Comparison of ENCODE assay signal across 31 mouse cellular contexts in genomic region chr3:149488147-149488546, GRCm38 (mm10).
DNase-seq lines count a peak whose midpoint lies in the region; ATAC-seq lines count a peak whose summit lies in the region.
"Had no signal": no experiment of that assay in that cellular context is flagged by ENCODE, and none has a peak within 500 bp of the region (broad histone marks: within the 10 kb centered on the region; RNA-seq: fewer than 3 reads in every experiment).

No protein-coding gene starts in this region.

- H3K9ac ChIP-seq in intestine, embryonic 14.5 days (ENCODE audit: low read length) = no peak overlapping the region
- no peak overlapping the region for H3K9ac ChIP-seq in intestine, embryonic 15.5 days
- no peak overlapping the region for H3K9ac ChIP-seq in embryonic facial prominence, embryonic 12.5 days
- H3K9ac ChIP-seq in limb, embryonic 13.5 days = no peak overlapping the region
- H3K9ac ChIP-seq: embryonic facial prominence, embryonic 15.5 days; forebrain, embryonic 13.5 days; heart, embryonic 12.5 days; hindbrain, embryonic 15.5 days; liver, embryonic 14.5 days had no signal

- no peak overlapping the region for H3K4me2 ChIP-seq in intestine, embryonic 14.5 days (ENCODE audit: low read length)
- H3K4me2 ChIP-seq in intestine, embryonic 15.5 days (replicated peaks) = no peak overlapping the region
- H3K4me2 ChIP-seq in embryonic facial prominence, embryonic 12.5 days (replicated peaks) = no peak overlapping the region
- H3K4me2 ChIP-seq in limb, embryonic 13.5 days (replicated peaks) = no peak overlapping the region
- H3K4me2 ChIP-seq: embryonic facial prominence, embryonic 15.5 days; forebrain, embryonic 13.5 days; heart, embryonic 12.5 days; hindbrain, embryonic 15.5 days had no signal

- no peak for DNase-seq in intestine, embryonic 14.5 days (ENCODE audit: low spot score)
- DNase-seq in forelimb bud, embryonic 11.5 days (ENCODE audit: low read depth, low spot score) = peak; percentile 83
- DNase-seq in urinary bladder, postnatal 14 days (ENCODE audit: low spot score) = no peak
- no peak for DNase-seq in right cerebral cortex, postnatal 25 days
- no peak for DNase-seq in left cerebral cortex, postnatal 10 days (ENCODE audit: extremely low spot score in 1 of 2, low spot score in 2 of 2)
- DNase-seq: adrenal gland, adult 8-10 months; B cell, adult 2 months; cerebellum, adult 8-10 months; cerebellum, postnatal 36 days; gastrocnemius, postnatal 25 days; heart, adult 11 months; heart, postnatal 14 days; kidney, adult 8-10 months; liver; lung, adult 2 months; lung, postnatal 10 days; thymus, postnatal 4 days had no signal

- H3K36me3 ChIP-seq in intestine, embryonic 14.5 days (ENCODE audit: control insufficient read depth, insufficient read depth, low read length) = no peaks in the 10 kb centered on the region
- H3K36me3 ChIP-seq in intestine, embryonic 15.5 days = no peaks in the 10 kb centered on the region
- no peaks in the 10 kb centered on the region for H3K36me3 ChIP-seq in embryonic facial prominence, embryonic 12.5 days
- no peaks in the 10 kb centered on the region for H3K36me3 ChIP-seq in limb, embryonic 13.5 days
- H3K36me3 ChIP-seq: embryonic facial prominence, embryonic 15.5 days; heart, embryonic 12.5 days; hindbrain, embryonic 10.5 days; hindbrain, embryonic 15.5 days had no signal

- H3K9me3 ChIP-seq in intestine, embryonic 14.5 days (ENCODE audit: control insufficient read depth, low read length) = no peaks in the 10 kb centered on the region
- H3K9me3 ChIP-seq in intestine, embryonic 15.5 days = no peaks in the 10 kb centered on the region
- no peaks in the 10 kb centered on the region for H3K9me3 ChIP-seq in embryonic facial prominence, embryonic 12.5 days
- no peaks in the 10 kb centered on the region for H3K9me3 ChIP-seq in limb, embryonic 13.5 days
- H3K9me3 ChIP-seq: embryonic facial prominence, embryonic 15.5 days; forebrain, embryonic 13.5 days; heart, embryonic 12.5 days; hindbrain, embryonic 10.5 days; hindbrain, embryonic 15.5 days had no signal

- intact Hi-C loops in left cerebral cortex, postnatal 10 days (cut with DNase I) = no loop called here

- 58% methylated on average over 4 of the region's 4 CpGs for WGBS in intestine, embryonic 14.5 days
- WGBS in intestine, embryonic 15.5 days = 61% methylated on average over 4 of the region's 4 CpGs
- WGBS in embryonic facial prominence, embryonic 12.5 days = 26% methylated on average over 4 of the region's 4 CpGs
- 18% methylated on average over 4 of the region's 4 CpGs for WGBS in limb, embryonic 13.5 days

- H3K4me3 ChIP-seq in intestine, embryonic 14.5 days (ENCODE audit: low read depth, low read length) = no peak overlapping the region
- H3K4me3 ChIP-seq in intestine, embryonic 15.5 days (replicated peaks) = no peak overlapping the region
- no peak overlapping the region for H3K4me3 ChIP-seq in embryonic facial prominence, embryonic 12.5 days
- no peak overlapping the region for H3K4me3 ChIP-seq in limb, embryonic 13.5 days
- H3K4me3 ChIP-seq: embryonic facial prominence, embryonic 15.5 days; forebrain, embryonic 13.5 days; heart, embryonic 12.5 days; hindbrain, embryonic 10.5 days; hindbrain, embryonic 15.5 days had no signal

- 0 out of 2 replicates have a peak, but pooled peaks have one; percentile 12 for ATAC-seq in intestine, embryonic 14.5 days (replicated peaks; ENCODE audit: low FRiP score, low TSS enrichment, low read depth)
- no peak for ATAC-seq in intestine, embryonic 15.5 days
- peak; percentile 88 for ATAC-seq in embryonic facial prominence, embryonic 12.5 days (ENCODE audit: insufficient number of reproducible peaks, insufficient read depth, low FRiP score, low TSS enrichment)
- ATAC-seq in limb, embryonic 13.5 days (ENCODE audit: low FRiP score, low read depth) = peak; percentile 75
- ATAC-seq: activated CD4-positive, CD25-positive, alpha-beta regulatory T cell, adult 4 months; forebrain, embryonic 13.5 days; intestine, embryonic 16.5 days; midbrain, embryonic 16.5 days had no signal

- no peak overlapping the region for H3K27ac ChIP-seq in intestine, embryonic 14.5 days (ENCODE audit: low read depth)
- H3K27ac ChIP-seq in intestine, embryonic 15.5 days = no peak overlapping the region
- no peak overlapping the region for H3K27ac ChIP-seq in embryonic facial prominence, embryonic 12.5 days
- no peak overlapping the region for H3K27ac ChIP-seq in limb, embryonic 13.5 days
- H3K27ac ChIP-seq: embryonic facial prominence, embryonic 15.5 days; forebrain, embryonic 13.5 days; hindbrain, embryonic 10.5 days; hindbrain, embryonic 15.5 days; kidney, postnatal 0 days; liver, embryonic 14.5 days; macrophage had no signal

- no peaks in the 10 kb centered on the region for H3K27me3 ChIP-seq in intestine, embryonic 14.5 days (replicated peaks; ENCODE audit: control insufficient read depth, insufficient read depth, low read length)
- H3K27me3 ChIP-seq in intestine, embryonic 15.5 days (replicated peaks) = no peaks in the 10 kb centered on the region
- no peaks in the 10 kb centered on the region for H3K27me3 ChIP-seq in embryonic facial prominence, embryonic 12.5 days
- no peaks in the 10 kb centered on the region for H3K27me3 ChIP-seq in limb, embryonic 13.5 days
- H3K27me3 ChIP-seq: embryonic facial prominence, embryonic 15.5 days; forebrain, embryonic 13.5 days; heart, embryonic 12.5 days; hindbrain, embryonic 15.5 days had no signal

- no peaks in the 10 kb centered on the region for H3K4me1 ChIP-seq in intestine, embryonic 14.5 days (replicated peaks; ENCODE audit: control insufficient read depth, insufficient read depth, low read length)
- no peaks in the 10 kb centered on the region for H3K4me1 ChIP-seq in intestine, embryonic 15.5 days (replicated peaks)
- peaks cover 8% of the 10 kb centered on the region; the same call in 1 of the 2 replicates for H3K4me1 ChIP-seq in embryonic facial prominence, embryonic 12.5 days
- peaks cover 13% of the 10 kb centered on the region for H3K4me1 ChIP-seq in limb, embryonic 13.5 days
- H3K4me1 ChIP-seq: forebrain, embryonic 13.5 days; heart, embryonic 12.5 days; hindbrain, embryonic 15.5 days had no signal
